ENCODE assay signal across 17 mouse cellular contexts in genomic region chr11:64180036-64180435, GRCm38 (mm10).
"Had no signal": no experiment of that assay in that cellular context is flagged by ENCODE, and none has a peak within 500 bp of the region (broad histone marks: within the 10 kb centered on the region; RNA-seq: fewer than 3 reads in every experiment).

No protein-coding gene starts in this region.

- H3K27me3 ChIP-seq: liver, embryonic 15.5 days; neural tube, embryonic 13.5 days had no signal

- H3K4me1 ChIP-seq: liver, embryonic 15.5 days; neural tube, embryonic 13.5 days had no signal

- ATAC-seq: inflammation-experienced regulatory T-cells, adult 6 months; intestine, postnatal 0 days; midbrain, embryonic 16.5 days had no signal

- H3K4me2 ChIP-seq: limb, embryonic 13.5 days; liver, embryonic 11.5 days; liver, embryonic 15.5 days; neural tube, embryonic 13.5 days had no signal

- H3K27ac ChIP-seq: limb, embryonic 13.5 days; liver, embryonic 15.5 days; midbrain, embryonic 10.5 days; neural tube, embryonic 13.5 days; stomach, postnatal 0 days had no signal

- H3K9ac ChIP-seq: limb, embryonic 13.5 days; liver, embryonic 15.5 days; neural tube, embryonic 13.5 days had no signal

- H3K4me3 ChIP-seq: limb, embryonic 13.5 days; liver, embryonic 15.5 days; midbrain, embryonic 10.5 days; neural tube, embryonic 13.5 days had no signal

- DNase-seq: kidney, adult 8-10 months; kidney, postnatal 10 days; kidney, postnatal 4 days; left cerebral cortex, postnatal 4 days; lung, postnatal 4 days; right cerebral cortex, adult 18-20 months; right cerebral cortex, postnatal 25 days; thymus, postnatal 4 days had no signal

- H3K36me3 ChIP-seq: limb, embryonic 13.5 days; liver, embryonic 15.5 days; midbrain, embryonic 10.5 days; neural tube, embryonic 13.5 days had no signal

- H3K9me3 ChIP-seq: limb, embryonic 13.5 days; liver, embryonic 15.5 days; midbrain, embryonic 10.5 days; neural tube, embryonic 13.5 days had no signal
